Mouse (Mus musculus) neural tube, embryonic 15.5 days (tissue): ENCODE data around the gene Diexf. TPM values are rescaled to one million over a fixed set of nuclear protein-coding genes. Genes with fewer than 3 reads are reported as not detected.

Source experiments
- polyA plus RNA-seq: library from polyadenylated mRNA; unstranded; fragments of >200 nt; fragmentation: Nextera tagmentation; extraction: Ambion mirVana; gene quantifications from 2 replicates; pipeline ENCODE4 v1.2.1, GENCODE M21; 2015

The Diexf gene
- polyA plus RNA-seq, 1 experiment from 2014 or later, result 7.8 TPM

Other genes starting within 250 kb of the Diexf start
- 5.1 and 5.6 TPM in 2 replicates for gene Syt14, start 94.5 kb downstream of the Diexf start, polyA plus RNA-seq
- gene Irf6, start 22.8 kb upstream of the Diexf start, polyA plus RNA-seq, result 0.70 and 6.3 TPM in 2 replicates
- gene A130010J15Rik, start 37.8 kb upstream of the Diexf start, polyA plus RNA-seq, result 9.7 and 11.8 TPM in 2 replicates
- 3.8 and 15.9 TPM in 2 replicates for gene Traf3ip3, start 71.4 kb upstream of the Diexf start, polyA plus RNA-seq
- gene Lamb3, start 77.4 kb upstream of the Diexf start, polyA plus RNA-seq, result 0.59 and 3.8 TPM in 2 replicates
- gene Hsd11b1, start 133.8 kb upstream of the Diexf start, polyA plus RNA-seq, result 0.36 and 2.8 TPM in 2 replicates
- gene G0s2, start 142.9 kb upstream of the Diexf start, polyA plus RNA-seq, result 9.9 and 14.1 TPM in 2 replicates
- gene Camk1g, start 240.0 kb upstream of the Diexf start, polyA plus RNA-seq, result 40.8 and 49.5 TPM in 2 replicates